Mouse (Mus musculus): ENCODE measurements at regions not wholly inside any gene's neighbourhood (a gene's known extent, or its start where the extent isn't known, plus 50 kb on each side); places are given as distances from the start of the nearest gene placed in this dataset.

DNA sequence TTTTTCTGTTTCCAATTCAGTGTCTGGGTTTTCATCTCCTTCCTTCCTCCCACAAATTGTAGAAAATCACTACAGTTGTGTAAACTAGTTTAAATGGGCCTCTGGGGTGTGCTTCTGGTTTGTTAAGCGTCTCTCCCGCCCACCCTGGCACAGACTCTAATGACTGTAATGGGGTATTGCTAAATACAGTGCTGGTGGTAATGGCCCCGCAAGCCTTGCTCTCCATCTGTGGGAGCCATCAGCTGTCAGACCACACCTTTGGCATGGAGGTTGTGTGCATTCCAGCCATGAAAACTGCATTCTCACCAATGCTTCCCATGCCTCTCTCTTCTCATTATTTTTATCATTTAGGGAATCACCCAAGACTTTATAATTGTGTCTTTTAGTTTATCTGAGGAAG, 91.0 kb upstream of the Ppm1h start:
- no peaks in the 10 kb centered on the region for H3K27me3 ChIP-seq (replicated peaks)
- TF ChIP-seq FLI1 (IDR thresholded peaks at IDR 0.05; ENCODE audit: low read length) (no peak), GATA1 (IDR thresholded peaks at IDR 0.05; ENCODE audit: borderline replicate concordance, low read length) (no peak)
- no peaks in the 10 kb centered on the region for H3K4me1 ChIP-seq
- no peak overlapping the region for H3K4me3 ChIP-seq (replicated peaks)
- H3K36me3 ChIP-seq (replicated peaks; ENCODE audit: low read length) = no peaks in the 10 kb centered on the region
- H3K9me3 ChIP-seq = no peaks in the 10 kb centered on the region

DNA sequence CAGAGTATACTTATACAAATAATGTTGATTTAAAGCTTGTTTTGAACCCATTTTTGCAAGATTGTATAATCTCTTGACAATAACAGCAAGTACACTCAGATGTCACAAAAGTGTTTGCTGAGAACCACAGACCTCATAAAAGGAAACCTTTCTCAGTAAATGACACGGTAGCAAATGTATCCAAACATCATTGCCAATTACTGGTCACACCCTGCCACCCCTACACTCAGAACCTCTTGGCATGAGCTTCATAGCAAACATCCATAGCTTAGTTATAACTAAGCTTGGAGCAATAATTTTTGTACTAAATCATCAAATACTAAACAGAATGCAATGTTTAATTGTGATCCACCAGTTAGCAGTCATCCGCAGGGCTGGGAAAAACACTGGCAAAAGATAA, 79.1 kb upstream of the Ppm1h start:
- Histone ChIP-seq H3K36me3 (replicated peaks; ENCODE audit: low read length) (no peaks in the 10 kb centered on the region), H3K27me3 (replicated peaks) (no peaks in the 10 kb centered on the region), H3K9me3 (no peaks in the 10 kb centered on the region), H3K4me3 (replicated peaks) (no peak overlapping the region), H3K4me1 (no peaks in the 10 kb centered on the region; the same call in 1 of the 2 replicates)
- TF ChIP-seq GATA1 (IDR thresholded peaks at IDR 0.05; ENCODE audit: borderline replicate concordance, low read length) (no peak), FLI1 (IDR thresholded peaks at IDR 0.05; ENCODE audit: low read length) (no peak)

DNA sequence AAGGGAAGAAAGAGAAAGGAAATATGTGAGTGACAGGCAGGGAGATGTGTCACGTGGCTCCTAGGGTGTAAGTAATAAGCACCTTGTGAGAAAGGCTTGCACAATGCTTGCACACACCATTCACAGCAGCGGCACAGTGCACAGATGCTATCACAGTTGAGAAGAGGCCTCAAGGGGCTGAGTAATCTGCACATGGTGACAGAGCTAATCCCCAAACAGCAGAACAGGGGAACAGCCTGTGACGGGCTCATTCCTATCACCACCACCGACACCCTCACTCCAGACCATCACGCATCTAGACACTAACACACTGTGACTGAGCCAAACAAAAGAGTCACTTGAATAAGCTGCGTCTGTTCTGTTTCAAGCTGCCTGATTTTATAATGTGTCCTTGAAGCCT, 76.2 kb upstream of the Ppm1h start:
- Histone ChIP-seq H3K36me3 (replicated peaks; ENCODE audit: low read length) (no peaks in the 10 kb centered on the region), H3K27me3 (replicated peaks) (no peaks in the 10 kb centered on the region), H3K4me3 (replicated peaks) (peak overlapping the region; percentile 33), H3K4me1 (no peaks in the 10 kb centered on the region; the same call in 1 of the 2 replicates), H3K9me3 (no peaks in the 10 kb centered on the region)
- TF ChIP-seq GATA1 (IDR thresholded peaks at IDR 0.05; ENCODE audit: borderline replicate concordance, low read length) (no peak), FLI1 (IDR thresholded peaks at IDR 0.05; ENCODE audit: low read length) (no peak)

DNA sequence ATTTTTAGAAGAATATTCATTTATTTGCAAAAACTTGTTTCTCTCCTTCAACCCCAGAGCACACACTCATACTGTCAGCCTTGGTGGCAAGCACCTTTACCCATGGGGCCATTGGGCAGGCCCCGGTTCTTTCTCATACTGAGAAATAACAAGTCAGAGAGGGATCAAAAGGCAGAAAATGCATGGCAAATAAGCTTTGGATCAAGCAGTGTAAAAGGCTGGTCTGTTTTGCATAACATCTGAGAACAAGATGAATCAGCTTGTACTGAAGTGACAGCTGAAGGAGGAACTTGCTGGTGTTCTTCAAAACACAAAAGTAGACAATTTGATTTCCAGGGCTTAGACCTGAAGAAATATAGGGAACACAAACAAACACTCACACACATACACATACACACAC, 74.6 kb upstream of the Ppm1h start:
- no peaks in the 10 kb centered on the region; the same call in 1 of the 2 replicates for H3K4me1 ChIP-seq
- no peaks in the 10 kb centered on the region for H3K9me3 ChIP-seq
- TF ChIP-seq FLI1 (IDR thresholded peaks at IDR 0.05; ENCODE audit: low read length) = no peak
- no peak for TF ChIP-seq GATA1 (IDR thresholded peaks at IDR 0.05; ENCODE audit: borderline replicate concordance, low read length)
- no peaks in the 10 kb centered on the region for H3K27me3 ChIP-seq (replicated peaks)
- no peak overlapping the region for H3K4me3 ChIP-seq (replicated peaks)
- H3K36me3 ChIP-seq (replicated peaks; ENCODE audit: low read length) = no peaks in the 10 kb centered on the region

DNA sequence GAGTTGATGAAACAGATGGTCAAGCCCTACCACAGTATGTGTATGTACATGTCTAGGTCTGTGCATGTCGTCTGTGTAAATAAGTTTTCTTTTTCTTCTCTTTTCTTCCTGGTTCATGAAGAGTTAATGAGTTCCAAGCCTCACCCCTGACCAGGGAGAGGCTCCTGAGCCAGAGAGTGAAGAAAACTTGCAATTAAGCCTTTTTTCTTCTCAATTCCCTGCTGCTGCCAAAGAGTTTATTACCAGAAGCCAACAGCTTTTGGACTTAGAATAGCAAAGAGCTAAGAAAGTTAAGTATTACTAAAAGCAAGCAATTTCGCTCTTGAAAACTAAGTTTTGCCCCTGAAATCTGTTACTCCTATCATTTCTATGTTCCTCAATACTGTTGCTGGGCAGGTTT, 65.3 kb upstream of the Ppm1h start:
- H3K27me3 ChIP-seq (replicated peaks) = no peaks in the 10 kb centered on the region
- no peaks in the 10 kb centered on the region for H3K9me3 ChIP-seq
- no peak for TF ChIP-seq GATA1 (IDR thresholded peaks at IDR 0.05; ENCODE audit: borderline replicate concordance, low read length)
- TF ChIP-seq FLI1 (IDR thresholded peaks at IDR 0.05; ENCODE audit: low read length) = no peak
- H3K36me3 ChIP-seq (replicated peaks; ENCODE audit: low read length) = no peaks in the 10 kb centered on the region
- H3K4me3 ChIP-seq (replicated peaks) = no peak overlapping the region
- no peaks in the 10 kb centered on the region for H3K4me1 ChIP-seq

DNA sequence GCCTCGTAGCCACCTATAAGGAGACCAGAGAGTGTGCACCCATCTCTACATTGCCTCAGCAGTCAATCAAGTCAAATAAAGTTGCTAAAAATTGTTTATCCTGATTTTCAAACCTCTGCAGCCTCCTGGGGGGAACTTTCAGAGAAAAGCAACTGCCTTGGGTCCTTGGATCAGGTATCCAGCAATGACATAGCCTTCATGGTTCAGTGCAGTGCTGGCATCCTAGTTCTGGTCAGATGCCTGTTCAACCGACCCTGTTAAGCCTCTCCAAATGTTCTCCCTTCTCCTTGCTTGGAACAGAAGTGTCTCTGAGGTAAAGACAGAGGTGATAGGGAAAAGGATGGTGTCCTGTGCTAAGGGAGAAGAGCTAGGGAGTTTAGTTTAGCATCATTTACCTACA, 64.7 kb upstream of the Ppm1h start:
- Histone ChIP-seq H3K27me3 (replicated peaks) (no peaks in the 10 kb centered on the region), H3K4me1 (no peaks in the 10 kb centered on the region), H3K9me3 (no peaks in the 10 kb centered on the region), H3K4me3 (replicated peaks) (no peak overlapping the region), H3K36me3 (replicated peaks; ENCODE audit: low read length) (no peaks in the 10 kb centered on the region)
- TF ChIP-seq GATA1 (IDR thresholded peaks at IDR 0.05; ENCODE audit: borderline replicate concordance, low read length) = no peak
- no peak for TF ChIP-seq FLI1 (IDR thresholded peaks at IDR 0.05; ENCODE audit: low read length)

DNA sequence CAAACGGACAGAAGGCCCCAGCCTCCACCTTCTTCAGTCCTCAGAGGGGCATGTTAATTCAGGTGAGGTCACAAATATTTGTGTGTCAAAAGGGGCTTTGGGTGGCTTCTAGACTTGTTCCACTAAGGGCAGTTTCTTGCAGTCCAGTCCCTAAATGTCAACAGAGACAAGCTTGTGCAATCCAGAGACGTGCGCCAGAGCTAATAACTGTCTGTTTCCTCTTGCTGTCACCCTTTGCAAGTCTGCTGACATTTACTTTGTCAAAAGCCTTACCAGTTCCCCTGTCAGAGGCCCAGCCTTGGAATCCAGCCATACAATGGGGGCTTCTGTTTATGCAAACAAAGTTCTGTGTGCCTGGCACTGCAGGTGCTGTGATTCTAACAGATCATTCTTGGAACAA, 63.8 kb upstream of the Ppm1h start:
- Histone ChIP-seq H3K27me3 (replicated peaks) (no peaks in the 10 kb centered on the region), H3K4me1 (no peaks in the 10 kb centered on the region), H3K36me3 (replicated peaks; ENCODE audit: low read length) (no peaks in the 10 kb centered on the region), H3K9me3 (no peaks in the 10 kb centered on the region), H3K4me3 (replicated peaks) (no peak overlapping the region)
- TF ChIP-seq GATA1 (IDR thresholded peaks at IDR 0.05; ENCODE audit: borderline replicate concordance, low read length) (no peak), FLI1 (IDR thresholded peaks at IDR 0.05; ENCODE audit: low read length) (no peak)

DNA sequence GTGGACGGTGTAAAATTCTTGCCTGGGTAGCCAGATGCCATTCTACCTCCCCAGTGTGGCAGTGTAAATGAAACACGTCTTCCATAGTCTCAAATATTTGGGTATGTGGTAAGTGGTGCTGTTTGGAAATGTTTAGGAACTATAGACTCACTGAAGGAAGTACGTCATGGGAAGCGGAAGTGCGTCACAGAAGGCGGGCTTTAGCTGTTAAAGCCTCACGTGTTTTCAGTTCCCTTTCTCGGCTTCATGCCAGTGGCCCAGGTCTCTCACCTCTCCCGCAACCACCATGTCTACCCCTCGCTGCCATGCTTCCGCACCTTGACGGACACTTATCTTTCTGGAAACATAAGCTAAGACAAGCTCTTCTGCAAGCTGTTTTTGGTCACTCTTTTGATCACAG, 62.9 kb upstream of the Ppm1h start:
- Histone ChIP-seq H3K4me3 (replicated peaks) (no peak overlapping the region), H3K27me3 (replicated peaks) (no peaks in the 10 kb centered on the region), H3K9me3 (no peaks in the 10 kb centered on the region), H3K4me1 (no peaks in the 10 kb centered on the region), H3K36me3 (replicated peaks; ENCODE audit: low read length) (no peaks in the 10 kb centered on the region)
- TF ChIP-seq GATA1 (IDR thresholded peaks at IDR 0.05; ENCODE audit: borderline replicate concordance, low read length) (no peak), FLI1 (IDR thresholded peaks at IDR 0.05; ENCODE audit: low read length) (no peak)

DNA sequence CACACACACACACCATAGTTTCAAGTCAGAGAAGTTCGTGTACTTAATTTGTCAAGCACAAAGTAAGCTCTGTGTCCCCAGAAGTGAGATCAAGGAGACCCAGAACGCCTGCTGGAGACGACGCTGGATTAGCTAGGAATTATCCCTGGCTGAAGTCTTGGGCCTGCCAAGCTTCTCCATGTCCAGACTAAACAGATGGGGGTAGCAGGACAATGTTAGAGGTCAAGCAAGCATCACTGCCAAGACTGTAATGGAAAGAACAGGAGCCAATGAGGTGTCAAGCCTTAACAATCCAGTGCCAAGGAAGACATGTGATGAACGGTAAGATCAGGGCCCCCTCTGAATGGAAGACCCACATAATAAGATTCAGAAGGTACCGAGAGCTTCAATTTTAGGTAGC, 62.2 kb upstream of the Ppm1h start:
- no peaks in the 10 kb centered on the region for H3K27me3 ChIP-seq (replicated peaks)
- H3K4me1 ChIP-seq = no peaks in the 10 kb centered on the region
- no peaks in the 10 kb centered on the region for H3K36me3 ChIP-seq (replicated peaks; ENCODE audit: low read length)
- no peaks in the 10 kb centered on the region for H3K9me3 ChIP-seq
- no peak overlapping the region for H3K4me3 ChIP-seq (replicated peaks)
- TF ChIP-seq FLI1 (IDR thresholded peaks at IDR 0.05; ENCODE audit: low read length) (no peak), GATA1 (IDR thresholded peaks at IDR 0.05; ENCODE audit: borderline replicate concordance, low read length) (no peak)

DNA sequence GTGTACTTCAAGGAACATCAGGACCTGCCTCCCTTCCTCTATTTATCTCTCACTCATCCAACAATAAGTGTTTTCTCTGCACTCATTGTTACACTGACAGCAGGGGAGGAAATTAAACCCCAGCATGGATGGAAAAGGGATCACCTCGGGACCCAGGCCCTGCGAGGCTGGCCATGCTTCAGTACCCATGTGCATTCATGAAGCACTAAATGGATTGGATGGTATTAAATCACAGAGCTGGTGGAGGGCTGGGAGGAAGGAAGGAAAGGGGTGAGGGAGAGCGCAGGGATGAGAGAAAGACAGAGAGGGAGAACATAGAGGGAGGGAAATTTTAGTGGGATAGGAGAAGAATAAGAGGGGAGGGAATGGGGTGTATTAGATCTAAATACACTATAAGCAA, 59.7 kb upstream of the Ppm1h start:
- H3K4me3 ChIP-seq (replicated peaks) = no peak overlapping the region
- no peak for TF ChIP-seq GATA1 (IDR thresholded peaks at IDR 0.05; ENCODE audit: borderline replicate concordance, low read length)
- TF ChIP-seq FLI1 (IDR thresholded peaks at IDR 0.05; ENCODE audit: low read length) = no peak
- peaks cover 11% of the 10 kb centered on the region for H3K9me3 ChIP-seq
- no peaks in the 10 kb centered on the region for H3K4me1 ChIP-seq
- H3K27me3 ChIP-seq (replicated peaks) = no peaks in the 10 kb centered on the region
- no peaks in the 10 kb centered on the region for H3K36me3 ChIP-seq (replicated peaks; ENCODE audit: low read length)
